Mouse (Mus musculus): Measurements from ENCODE around the gene Spata46. TPM values are rescaled to one million over a fixed set of nuclear protein-coding genes. Genes with fewer than 3 reads are reported as not detected.

Gene Spata46
- polyA plus RNA-seq, 1 experiment = 881 TPM

DNA sequence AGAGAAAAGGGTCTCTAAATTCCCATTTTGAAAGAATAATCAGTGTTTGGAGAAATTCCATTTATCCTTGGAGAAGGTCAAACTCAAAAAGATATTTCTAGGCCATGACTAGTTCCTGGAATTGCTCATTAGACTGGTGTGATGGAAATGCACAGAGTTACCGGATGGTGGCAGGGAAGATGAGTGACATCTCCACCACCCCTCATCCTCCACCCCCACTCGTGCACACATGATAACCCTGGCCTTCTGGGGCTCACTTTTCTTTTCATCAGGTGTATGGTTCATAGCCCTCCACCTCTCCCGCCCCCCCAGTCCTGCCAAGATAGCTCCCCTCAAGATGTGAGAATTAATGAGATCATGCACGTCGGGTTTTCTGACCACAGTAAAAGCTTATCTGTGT, 15.3 kb upstream of the Spata46 start:
- TF ChIP-seq CTCF (IDR thresholded peaks at IDR 0.05; ENCODE audit: control insufficient read depth, insufficient read depth, insufficient replicate concordance, low read depth, low read length) = no peak
- TF ChIP-seq POLR2A (IDR thresholded peaks at IDR 0.05; ENCODE audit: control insufficient read depth, low read depth, low read length) = no peak
- Histone ChIP-seq H3K4me1 (ENCODE audit: control insufficient read depth, insufficient read depth, low read length) (no peaks in the 10 kb centered on the region), H3K27me3 (ENCODE audit: control insufficient read depth, insufficient read depth, low read length) (no peaks in the 10 kb centered on the region), H3K36me3 (ENCODE audit: control insufficient read depth, insufficient read depth, low read length) (no peaks in the 10 kb centered on the region), H3K4me3 (ENCODE audit: control insufficient read depth, low read depth, low read length) (no peak overlapping the region), H3K27ac (ENCODE audit: control insufficient read depth, insufficient read depth, low read depth, low read length) (no peak overlapping the region)

DNA sequence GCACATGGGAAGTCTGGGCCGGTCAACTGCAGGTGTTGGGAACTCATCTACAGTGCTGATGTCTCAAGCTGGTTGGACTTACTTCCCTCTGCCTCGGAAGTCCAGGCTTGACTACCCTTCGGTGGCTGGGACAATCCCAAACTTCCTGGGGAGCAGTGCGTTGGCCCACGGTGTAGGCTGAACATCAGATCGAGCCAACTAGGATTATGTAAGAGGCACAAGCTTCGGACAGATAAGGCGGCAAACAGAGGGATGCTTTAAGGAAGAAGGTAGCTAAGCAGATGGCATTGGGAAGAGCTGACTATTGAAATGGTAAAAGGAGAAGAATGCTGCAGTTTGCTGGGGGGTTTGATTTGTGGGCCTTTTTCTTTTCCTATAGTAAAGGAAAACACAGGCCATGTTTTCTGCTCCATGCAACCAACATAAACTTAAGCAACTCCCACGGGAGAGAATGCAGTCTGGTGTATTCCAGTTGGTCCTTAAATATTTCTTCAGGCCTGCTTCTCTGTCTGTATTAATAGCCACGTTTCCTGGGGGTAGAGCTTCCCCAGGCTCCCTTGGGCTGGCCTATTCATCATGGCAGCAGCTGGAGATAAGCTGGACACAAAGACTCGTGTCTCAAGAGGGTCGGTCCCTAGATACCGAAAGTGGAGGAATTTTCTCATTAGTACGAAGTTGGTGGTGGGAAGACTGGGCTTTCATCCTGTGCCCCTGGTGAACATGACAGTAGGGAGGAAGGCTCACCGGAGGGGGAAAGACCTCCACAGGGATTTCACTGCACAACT, 13.6 kb upstream of the Spata46 start:
- Histone ChIP-seq H3K27ac (ENCODE audit: control insufficient read depth, insufficient read depth, low read depth, low read length) (no peak overlapping the region), H3K36me3 (ENCODE audit: control insufficient read depth, insufficient read depth, low read length) (no peaks in the 10 kb centered on the region), H3K4me3 (ENCODE audit: control insufficient read depth, low read depth, low read length) (no peak overlapping the region), H3K27me3 (ENCODE audit: control insufficient read depth, insufficient read depth, low read length) (no peaks in the 10 kb centered on the region), H3K4me1 (ENCODE audit: control insufficient read depth, insufficient read depth, low read length) (no peaks in the 10 kb centered on the region)
- no peak for TF ChIP-seq POLR2A (IDR thresholded peaks at IDR 0.05; ENCODE audit: control insufficient read depth, low read depth, low read length)
- TF ChIP-seq CTCF (IDR thresholded peaks at IDR 0.05; ENCODE audit: control insufficient read depth, insufficient read depth, insufficient replicate concordance, low read depth, low read length) = no peak

DNA sequence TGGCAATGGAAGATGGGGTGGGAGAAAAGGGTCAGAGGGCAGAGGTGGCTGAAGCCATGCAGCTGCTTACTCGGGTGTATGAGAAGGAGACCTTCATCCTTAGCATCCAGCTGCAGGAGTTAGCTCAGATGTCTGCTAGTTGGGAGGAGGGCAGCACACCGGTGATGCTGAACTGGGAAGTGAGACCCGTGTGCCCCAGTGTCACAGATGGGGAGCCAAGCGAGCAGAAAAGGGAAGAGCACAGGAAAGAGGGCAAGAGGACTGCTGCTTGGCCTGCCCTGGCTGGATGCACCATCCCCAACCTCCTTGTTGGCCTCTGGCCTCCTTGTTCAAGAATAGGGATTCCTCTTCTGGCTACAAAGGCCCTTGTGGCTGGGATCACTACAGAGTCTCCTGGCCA, 9.1 kb upstream of the Spata46 start:
- TF ChIP-seq CTCF (IDR thresholded peaks at IDR 0.05; ENCODE audit: control insufficient read depth, insufficient read depth, insufficient replicate concordance, low read depth, low read length) (no peak), POLR2A (IDR thresholded peaks at IDR 0.05; ENCODE audit: control insufficient read depth, low read depth, low read length) (no peak)
- peaks cover 5% of the 10 kb centered on the region for H3K4me1 ChIP-seq (ENCODE audit: control insufficient read depth, insufficient read depth, low read length)
- H3K4me3 ChIP-seq (ENCODE audit: control insufficient read depth, low read depth, low read length) = no peak overlapping the region
- no peaks in the 10 kb centered on the region for H3K27me3 ChIP-seq (ENCODE audit: control insufficient read depth, insufficient read depth, low read length)
- no peak overlapping the region for H3K27ac ChIP-seq (ENCODE audit: control insufficient read depth, insufficient read depth, low read depth, low read length)
- H3K36me3 ChIP-seq (ENCODE audit: control insufficient read depth, insufficient read depth, low read length) = no peaks in the 10 kb centered on the region

DNA sequence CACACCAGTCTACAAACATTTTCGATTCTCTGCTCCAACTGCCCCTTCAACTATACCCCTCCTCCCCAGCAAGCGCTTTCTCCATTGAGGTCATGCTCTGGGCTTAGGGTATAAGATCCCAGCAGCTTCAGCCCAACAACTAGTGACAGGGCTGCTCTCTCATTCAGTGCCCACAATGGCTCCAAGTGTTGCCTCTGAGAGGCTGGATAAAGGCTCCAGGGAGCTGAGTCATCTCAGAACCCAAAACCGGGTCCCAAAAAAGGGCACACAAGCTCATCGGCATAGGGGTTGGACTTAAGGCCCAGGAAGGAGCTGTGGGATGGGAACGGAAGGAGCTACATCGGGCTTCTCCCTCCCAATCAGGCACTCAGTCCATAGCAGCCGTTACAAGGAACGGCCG, 6.9 kb upstream of the Spata46 start:
- Histone ChIP-seq H3K36me3 (ENCODE audit: control insufficient read depth, insufficient read depth, low read length) (no peaks in the 10 kb centered on the region), H3K4me1 (ENCODE audit: control insufficient read depth, insufficient read depth, low read length) (peaks cover 5% of the 10 kb centered on the region), H3K27me3 (ENCODE audit: control insufficient read depth, insufficient read depth, low read length) (no peaks in the 10 kb centered on the region), H3K4me3 (ENCODE audit: control insufficient read depth, low read depth, low read length) (no peak overlapping the region), H3K27ac (ENCODE audit: control insufficient read depth, insufficient read depth, low read depth, low read length) (no peak overlapping the region)
- TF ChIP-seq POLR2A (IDR thresholded peaks at IDR 0.05; ENCODE audit: control insufficient read depth, low read depth, low read length) = no peak
- TF ChIP-seq CTCF (IDR thresholded peaks at IDR 0.05; ENCODE audit: control insufficient read depth, insufficient read depth, insufficient replicate concordance, low read depth, low read length) = no peak

DNA sequence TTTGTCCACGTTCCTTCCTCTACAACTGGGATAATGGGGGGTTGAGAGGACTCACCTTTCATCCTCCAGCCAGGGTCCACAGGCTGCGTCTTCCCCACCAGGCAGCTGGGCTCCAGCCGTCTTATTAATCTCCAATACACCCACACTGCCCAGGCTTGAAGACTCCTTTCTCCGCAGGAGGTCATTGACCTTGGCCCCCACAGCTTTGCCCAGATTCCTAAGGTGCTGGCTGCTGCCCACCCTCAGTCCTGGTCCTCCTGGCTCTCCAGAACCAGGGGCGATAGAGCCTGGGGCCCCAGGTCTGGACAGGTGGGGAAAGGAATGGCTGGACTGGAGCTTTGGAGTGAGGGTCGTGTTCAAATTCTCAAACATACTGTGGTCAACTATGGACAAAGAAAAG, 6.1 kb upstream of the Spata46 start:
- Histone ChIP-seq H3K27ac (ENCODE audit: control insufficient read depth, insufficient read depth, low read depth, low read length) (no peak overlapping the region), H3K27me3 (ENCODE audit: control insufficient read depth, insufficient read depth, low read length) (no peaks in the 10 kb centered on the region), H3K4me3 (ENCODE audit: control insufficient read depth, low read depth, low read length) (no peak overlapping the region), H3K4me1 (ENCODE audit: control insufficient read depth, insufficient read depth, low read length) (peaks cover 5% of the 10 kb centered on the region), H3K36me3 (ENCODE audit: control insufficient read depth, insufficient read depth, low read length) (no peaks in the 10 kb centered on the region)
- TF ChIP-seq CTCF (IDR thresholded peaks at IDR 0.05; ENCODE audit: control insufficient read depth, insufficient read depth, insufficient replicate concordance, low read depth, low read length) = no peak
- TF ChIP-seq POLR2A (IDR thresholded peaks at IDR 0.05; ENCODE audit: control insufficient read depth, low read depth, low read length) = no peak

DNA sequence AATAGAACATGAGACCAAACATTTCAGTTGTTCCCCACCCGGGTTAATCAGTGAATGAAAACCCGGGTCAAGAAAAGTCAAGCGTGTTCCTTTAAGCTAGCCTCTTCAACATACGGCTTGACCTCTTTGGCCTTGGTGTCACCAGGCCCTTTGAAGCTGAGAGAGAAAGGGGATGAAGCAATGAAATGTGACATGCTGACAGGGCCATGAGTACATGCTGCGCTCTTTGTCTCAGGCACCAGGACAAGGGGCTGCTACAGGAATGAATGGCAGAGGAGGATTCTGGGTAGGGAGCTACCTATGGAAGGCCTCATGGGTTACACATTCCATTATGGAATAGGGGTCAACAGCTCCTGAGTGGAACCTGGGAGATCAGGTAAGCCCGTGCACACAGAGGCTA, 5.5 kb upstream of the Spata46 start:
- H3K27ac ChIP-seq (ENCODE audit: control insufficient read depth, insufficient read depth, low read depth, low read length) = no peak overlapping the region
- H3K4me3 ChIP-seq (ENCODE audit: control insufficient read depth, low read depth, low read length) = no peak overlapping the region
- H3K36me3 ChIP-seq (ENCODE audit: control insufficient read depth, insufficient read depth, low read length) = no peaks in the 10 kb centered on the region
- peaks cover 5% of the 10 kb centered on the region for H3K4me1 ChIP-seq (ENCODE audit: control insufficient read depth, insufficient read depth, low read length)
- no peaks in the 10 kb centered on the region for H3K27me3 ChIP-seq (ENCODE audit: control insufficient read depth, insufficient read depth, low read length)
- TF ChIP-seq POLR2A (IDR thresholded peaks at IDR 0.05; ENCODE audit: control insufficient read depth, low read depth, low read length) (no peak), CTCF (IDR thresholded peaks at IDR 0.05; ENCODE audit: control insufficient read depth, insufficient read depth, insufficient replicate concordance, low read depth, low read length) (no peak)

DNA sequence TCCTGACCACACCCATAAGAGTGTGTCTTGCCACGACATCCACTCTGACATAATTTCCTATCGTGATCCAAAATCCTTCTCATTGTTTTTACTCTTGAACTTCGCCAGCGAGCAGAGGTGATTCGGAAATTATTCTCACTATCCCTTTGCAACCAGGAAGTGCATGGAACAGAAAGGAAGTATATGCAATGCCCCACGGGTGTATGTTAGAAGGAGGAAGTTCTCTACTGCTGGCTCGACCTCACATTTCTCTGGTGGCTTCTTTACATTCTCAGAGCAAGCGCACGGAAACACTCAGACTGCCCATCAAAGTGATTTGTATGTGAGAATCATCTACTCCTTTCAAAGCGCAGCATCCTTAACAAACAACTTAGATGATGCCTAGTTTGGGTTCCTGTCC, 3.6 kb upstream of the Spata46 start:
- no peak overlapping the region for H3K27ac ChIP-seq (ENCODE audit: control insufficient read depth, insufficient read depth, low read depth, low read length)
- no peaks in the 10 kb centered on the region for H3K27me3 ChIP-seq (ENCODE audit: control insufficient read depth, insufficient read depth, low read length)
- H3K4me3 ChIP-seq (ENCODE audit: control insufficient read depth, low read depth, low read length) = no peak overlapping the region

More for the DNA sequence above, 3.6 kb upstream of the Spata46 start:
- Histone ChIP-seq H3K4me1 (ENCODE audit: control insufficient read depth, insufficient read depth, low read length) (peaks cover 5% of the 10 kb centered on the region), H3K36me3 (ENCODE audit: control insufficient read depth, insufficient read depth, low read length) (no peaks in the 10 kb centered on the region)
- TF ChIP-seq CTCF (IDR thresholded peaks at IDR 0.05; ENCODE audit: control insufficient read depth, insufficient read depth, insufficient replicate concordance, low read depth, low read length) (no peak), POLR2A (IDR thresholded peaks at IDR 0.05; ENCODE audit: control insufficient read depth, low read depth, low read length) (no peak)

Measured in testis, adult 2 months (tissue).